8 mouse cellular contexts compared by ENCODE assay signal in genomic region chrX:7841163-7842162, GRCm38 (mm10). TPM values are rescaled to one million over a fixed set of nuclear protein-coding genes. Genes with fewer than 3 reads are reported as not detected.
DNase-seq lines count a peak whose midpoint lies in the region; ATAC-seq lines count a peak whose summit lies in the region.

Gene Otud5, plus strand, starts transcription at chrX:7841364.

- WGBS in hindbrain, embryonic 16.5 days, result 20% methylated on average over 72 of the region's 74 CpGs
- 23% methylated on average over 71 of the region's 74 CpGs for WGBS in macrophage (ENCODE audit: missing documents)

- ATAC-seq in hindbrain, embryonic 16.5 days, result peak; percentile 97

- no peaks in the 10 kb centered on the region; the same call in 1 of the 2 replicates for H3K9me3 ChIP-seq in hindbrain, embryonic 16.5 days (ENCODE audit: control insufficient read depth, low read length)

- DNase-seq in WW6 (ENCODE audit: low read depth, low spot score), result peak; percentile 91
- peak; percentile 71 to 88 for DNase-seq in cerebellum, postnatal 4 days (ENCODE audit: low spot score in 2 of 2)
- DNase-seq in gastrocnemius, adult 18-20 months (ENCODE audit: low spot score), result peak; percentile 92
- DNase-seq in left cerebral cortex, adult 18-20 months (ENCODE audit: low spot score in 2 of 2), result peak; percentile 86 to 92
- peak; percentile 96 for DNase-seq in right cerebral cortex, adult 18-20 months
- peak; percentile 76 for DNase-seq in urinary bladder, postnatal 10 days (ENCODE audit: low spot score)

- peak within 1 kb of the TSS; percentile 89 for H3K27ac ChIP-seq in hindbrain, embryonic 16.5 days (ENCODE audit: low read depth, low read length)
- peak within 1 kb of the TSS; percentile 64 for H3K27ac ChIP-seq in macrophage

- no peaks in the 10 kb centered on the region for H3K27me3 ChIP-seq in hindbrain, embryonic 16.5 days (replicated peaks; ENCODE audit: control insufficient read depth, insufficient read depth, low read length)

- peaks cover 41% of the 10 kb centered on the region for H3K79me2 ChIP-seq in macrophage (ENCODE audit: inconsistent target)

- no peaks in the 10 kb centered on the region; the same call in 1 of the 2 replicates for H3K36me3 ChIP-seq in hindbrain, embryonic 16.5 days (ENCODE audit: control insufficient read depth, insufficient read depth, low read length)
- no peaks in the 10 kb centered on the region for H3K36me3 ChIP-seq in macrophage (ENCODE audit: inconsistent target)

- peak within 1 kb of the TSS; percentile 75 for H3K4me2 ChIP-seq in hindbrain, embryonic 16.5 days (ENCODE audit: low read length)

- H3K4me1 ChIP-seq in hindbrain, embryonic 16.5 days (ENCODE audit: control insufficient read depth, insufficient read depth, low read depth, low read length), result peaks cover 19% of the 10 kb centered on the region

- H3K9ac ChIP-seq in hindbrain, embryonic 16.5 days (ENCODE audit: low read depth, low read length), result peak within 1 kb of the TSS; percentile 82

- H3K4me3 ChIP-seq in hindbrain, embryonic 16.5 days (ENCODE audit: low read length), result peak within 1 kb of the TSS; percentile 70
- H3K4me3 ChIP-seq in macrophage (ENCODE audit: inconsistent target), result peak within 1 kb of the TSS; percentile 39

RNA-seq across cellular contexts. Expression of gene Otud5, which starts in this region (rescaled TPM):
- total RNA-seq in gastrocnemius, adult 18-20 months (2021), result 10 to 100 TPM; 14.6 to 17.1 TPM
- polyA plus RNA-seq in hindbrain, embryonic 16.5 days (2015; fragmentation: Nextera tagmentation; extraction: Ambion mirVana), result 34.2 and 41.2 TPM in 2 replicates
- total RNA-seq in left cerebral cortex, adult 18-20 months (2021), result 10 to 100 TPM; 81.4 to 83.2 TPM
- total RNA-seq in macrophage (2018; cell fraction: chromatin; rRNA removed), result 100 to 1,000 TPM; 171 to 383 (median 253) TPM
- 10 to 100 TPM; 39.6 to 70.9 (median 52.8) TPM for total RNA-seq in macrophage (2018; cell fraction: cytosol; rRNA removed)
- 100 to 1,000 TPM; 121 to 374 (median 187) TPM for total RNA-seq in macrophage (2018; cell fraction: nucleus; rRNA removed)
- polyA plus RNA-seq in macrophage (2018), result 38.8 to 69.0 TPM (median 61.3 TPM) in 3 replicates

Comparison
In these comparisons a context has a peak if more than half of its experiments do, and no peak if none do; other contexts are left out.
1. Peak in every context shown above with its lines: DNase-seq, ATAC-seq, H3K4me3 ChIP-seq and H3K27ac ChIP-seq.
2. RNA of gene Otud5 (total RNA-seq): 81.4 to 83.2 TPM in left cerebral cortex, adult 18-20 months; 14.6 to 17.1 TPM in gastrocnemius, adult 18-20 months; every median in the first group is over 4 times any median in the second.